Mouse (Mus musculus) activated CD4-positive, CD25-positive, alpha-beta regulatory T cell (primary cell): ENCODE measurements around the gene Zscan5b. TPM values are rescaled to one million over a fixed set of nuclear protein-coding genes. Genes with fewer than 3 reads are reported as not detected.

ENCODE experiments used
- polyA plus RNA-seq, 2 experiments: library from polyadenylated mRNA; unstranded; fragments of 100-300 nt; shearing (Covaris generic); gene quantifications; one replicate each; pipeline ENCODE4 v1.2.1; 2017

The Zscan5b gene
- polyA plus RNA-seq = not detected

GRCm38 (mm10) chr7:6221978-6222377, at the start of gene Zscan5b:
Zscan5b (plus strand) TSS chr7:6222278.

GRCm38 (mm10) chr7:6196790-6197189, 25.3 kb upstream of the Zscan5b start, which contains the start of gene Galp:
Galp (plus strand) TSS chr7:6197090.

DNA sequence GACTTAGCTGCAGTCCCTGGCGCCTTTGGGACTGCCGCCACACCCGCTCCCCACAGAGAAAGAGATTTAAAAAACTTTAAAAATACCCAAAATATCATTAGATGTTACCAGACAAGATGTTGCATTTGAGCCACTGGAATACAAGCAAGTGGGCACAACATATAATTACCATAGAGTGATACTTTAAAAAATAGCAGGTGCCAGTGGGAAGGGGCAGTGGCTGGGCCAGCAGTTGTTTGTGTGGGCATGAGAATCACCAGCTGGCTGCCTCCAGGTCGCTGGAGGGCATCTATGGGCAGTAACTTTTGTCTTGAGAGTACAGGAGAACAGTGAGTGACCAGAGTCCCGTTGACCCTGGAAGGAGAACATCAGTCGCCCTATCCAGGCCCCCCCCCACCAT, 30.3 kb downstream of the Zscan5b start, which contains the start of gene Epp13:
TSS of gene Epp13 (plus strand) at position 301 of the 400 bp plus-strand sequence.

DNA sequence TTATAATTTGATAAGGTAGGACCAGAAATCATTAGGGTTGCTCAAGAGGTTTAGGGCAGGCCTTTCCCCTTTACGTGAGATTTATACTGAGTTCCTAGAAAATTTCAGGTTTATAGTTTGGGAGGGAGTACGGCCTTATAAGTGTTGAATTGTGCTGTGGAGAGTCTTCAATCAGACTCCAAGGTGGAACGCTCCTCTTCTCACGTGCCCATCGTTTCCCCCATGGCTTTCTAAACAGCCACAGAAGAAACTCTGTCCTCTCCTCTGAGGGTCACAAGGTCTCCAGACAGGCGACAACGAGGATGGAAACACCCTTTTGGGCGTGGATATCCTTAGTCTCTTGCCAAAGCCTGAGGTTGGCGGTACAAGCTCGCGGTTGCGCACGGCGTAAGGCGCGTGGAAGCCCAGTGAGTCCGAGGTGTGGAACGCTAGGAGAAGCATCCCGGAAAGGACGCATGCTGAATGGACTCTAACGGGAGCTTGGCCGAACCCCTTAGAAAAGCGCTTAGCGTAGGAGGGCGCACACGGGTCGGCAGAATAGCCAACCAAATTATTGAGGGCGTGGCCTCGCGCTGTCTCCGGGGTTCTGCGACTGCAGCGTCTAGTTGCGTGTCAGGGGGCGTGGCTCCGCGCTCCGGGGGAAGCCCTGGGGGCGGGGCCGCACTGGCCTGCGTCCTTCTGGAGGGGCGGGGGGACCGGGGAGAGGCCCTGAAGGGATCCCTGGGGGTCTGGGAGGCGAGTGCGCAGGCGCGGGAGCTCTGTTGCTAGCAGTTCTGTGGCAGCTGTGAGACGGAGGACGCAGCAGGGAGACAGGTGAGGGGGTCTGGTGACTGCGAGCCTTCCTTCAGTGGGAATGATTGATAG, 64.0 kb downstream of the Zscan5b start, which contains the start of gene Zfp667:
TSS of gene Zfp667 (plus strand) at position 738 of the 864 bp plus-strand sequence.

Other genes with a start within 250 kb of the Zscan5b start
- not detected for gene Vmn1r65, start 211.3 kb upstream of the Zscan5b start, polyA plus RNA-seq
- under 1 TPM in 1 of 2 experiments, not detected in 1; 0.31 TPM for gene Nlrp4c, start 177.1 kb upstream of the Zscan5b start, polyA plus RNA-seq
- gene Zfp787, start 66.3 kb upstream of the Zscan5b start, polyA plus RNA-seq = 10 to 100 TPM; 35.1 to 51.1 TPM
- gene Zfp444, start 50.1 kb upstream of the Zscan5b start, polyA plus RNA-seq = 10 to 100 TPM; 35.1 to 39.8 TPM
- gene Galp, start 25.2 kb upstream of the Zscan5b start, polyA plus RNA-seq = not detected
- gene Epp13, start 30.4 kb downstream of the Zscan5b start, polyA plus RNA-seq = not detected
- gene Zfp667, start 64.3 kb downstream of the Zscan5b start, polyA plus RNA-seq = 1 to 10 TPM; 3.3 to 9.3 TPM
- 1 to 10 TPM in 1 of 2 experiments, not detected in 1; 1.1 TPM for gene Zfp583, start 109.0 kb downstream of the Zscan5b start, polyA plus RNA-seq
- gene Gm3854, start 121.5 kb downstream of the Zscan5b start, polyA plus RNA-seq = under 1 TPM; 0.18 to 0.80 TPM
- 1 to 10 TPM; 1.3 to 3.0 TPM for gene Zfp78, start 141.0 kb downstream of the Zscan5b start, polyA plus RNA-seq
- gene Zfp28, start 161.0 kb downstream of the Zscan5b start, polyA plus RNA-seq = 1 to 10 TPM; 7.2 to 9.4 TPM
- gene Smim17, start 176.4 kb downstream of the Zscan5b start, polyA plus RNA-seq = not detected
- not detected for gene Gm20715, start 188.0 kb downstream of the Zscan5b start, polyA plus RNA-seq
- gene Olfr1344, start 216.4 kb downstream of the Zscan5b start, polyA plus RNA-seq = under 1 TPM in 1 of 2 experiments, not detected in 1; 0.11 TPM
- gene Olfr1336, start 233.9 kb downstream of the Zscan5b start, polyA plus RNA-seq = under 1 TPM in 1 of 2 experiments, not detected in 1; 0.21 TPM
- gene Olfr1346, start 244.8 kb downstream of the Zscan5b start, polyA plus RNA-seq = under 1 TPM in 1 of 2 experiments, not detected in 1; 0.09 TPM